Mouse (Mus musculus) liver, adult 2 months (tissue): ENCODE data around the gene Gm20605.

Source experiments
- CTCF ChIP-seq: fragments of 200-500 bp; IDR thresholded peaks from 2 replicates; pipeline ENCODE4 v1.5.1; 2011; ENCODE audit warnings: low read depth, low read length, control low read depth
- POLR2A ChIP-seq: fragments of 200-500 bp; IDR thresholded peaks from 2 replicates; pipeline ENCODE4 v1.6.1; 2011; ENCODE audit warnings: low read length, control low read depth; ENCODE audit not compliant: insufficient read depth; ENCODE audit errors: extremely low read depth

GRCm38 (mm10) chr5:137599600-137599999, 29.4 kb upstream of the Gm20605 start:
- TF ChIP-seq POLR2A, result no peak
- TF ChIP-seq CTCF, result no peak
